Mouse (Mus musculus): ENCODE measurements at regions not wholly inside any gene's neighbourhood (a gene's known extent, or its start where the extent isn't known, plus 50 kb on each side); places are given as distances from the start of the nearest gene placed in this dataset.

DNA sequence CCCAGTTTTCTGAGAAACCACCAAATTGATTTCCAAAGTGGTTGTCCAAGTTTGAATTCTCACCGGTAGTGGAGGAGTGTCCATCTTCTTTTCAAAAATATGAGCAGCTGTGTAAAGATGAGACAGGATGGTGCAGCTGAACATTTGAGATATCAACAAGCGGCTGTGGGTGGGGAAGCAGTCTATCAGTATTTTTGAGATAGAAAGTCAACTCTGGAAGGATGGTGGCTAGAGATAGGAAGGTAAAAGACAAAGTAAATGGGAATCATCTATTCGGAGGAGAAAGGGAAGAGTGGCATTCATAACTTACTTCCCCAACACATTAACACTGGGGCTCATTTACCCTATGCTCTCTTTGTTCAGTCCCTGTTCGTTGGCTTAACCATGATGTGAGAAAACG lies 146.9 kb upstream of the Gmnc start:
- POLR2A ChIA-PET = no interaction called here

DNA sequence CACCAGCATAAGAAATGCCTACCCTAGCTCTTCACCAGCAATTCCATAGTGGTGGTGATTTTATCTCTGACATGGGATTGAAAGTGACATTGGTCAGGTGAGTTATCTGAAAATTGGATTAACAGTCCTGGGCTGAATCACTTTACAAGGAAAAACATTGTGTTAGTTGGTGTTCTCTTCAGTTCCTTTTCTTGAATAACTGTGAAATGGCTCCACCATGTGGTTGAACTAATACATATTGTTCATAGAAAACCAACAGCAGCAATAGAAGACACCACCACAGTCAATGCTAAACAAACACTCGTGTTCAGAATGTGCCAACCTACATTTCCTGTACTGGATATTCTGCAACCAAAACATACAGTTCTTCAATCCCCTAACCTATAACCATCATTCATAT lies 147.5 kb upstream of the Gmnc start:
- CTCF ChIA-PET = interaction anchor here in 3 of 4 experiments (1.0 to 1.4 kb wide), 3 partner anchors 153 to 154 kb away, joined by 3 read pairs; no protein-coding TSS in a partner anchor
- POLR2A ChIA-PET = no interaction called here

More for the DNA sequence above, 146.9 kb upstream of the Gmnc start:
- CTCF ChIA-PET = interaction anchor here in 2 of 4 experiments (1.1 to 1.4 kb wide), 2 partner anchors 153 kb away, joined by 3 read pairs; no protein-coding TSS in a partner anchor

DNA sequence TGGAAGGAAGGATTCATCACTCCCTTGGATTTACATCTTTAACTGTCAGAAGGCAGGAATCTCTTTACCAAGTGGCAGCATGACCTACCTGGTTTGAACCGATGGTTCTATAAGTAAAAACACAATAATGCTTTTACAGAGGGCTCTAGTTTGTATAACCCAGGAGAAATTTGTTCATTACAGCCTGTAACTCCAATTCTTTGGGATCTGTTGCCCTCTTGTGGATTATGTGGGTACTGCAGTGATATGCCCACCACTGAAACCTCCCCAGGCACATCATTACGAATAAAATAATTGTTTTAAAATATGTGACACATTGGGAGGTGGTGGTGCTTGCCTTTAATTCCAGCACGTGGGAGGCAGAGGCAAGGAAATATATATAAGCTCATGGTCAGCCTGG lies 148.6 kb upstream of the Gmnc start:
- POLR2A ChIA-PET = no interaction called here
- CTCF ChIA-PET = interaction anchor here in 1 of 4 experiments (1.0 kb wide), 1 partner anchor 154 kb away, joined by 3 read pairs; no protein-coding TSS in a partner anchor

DNA sequence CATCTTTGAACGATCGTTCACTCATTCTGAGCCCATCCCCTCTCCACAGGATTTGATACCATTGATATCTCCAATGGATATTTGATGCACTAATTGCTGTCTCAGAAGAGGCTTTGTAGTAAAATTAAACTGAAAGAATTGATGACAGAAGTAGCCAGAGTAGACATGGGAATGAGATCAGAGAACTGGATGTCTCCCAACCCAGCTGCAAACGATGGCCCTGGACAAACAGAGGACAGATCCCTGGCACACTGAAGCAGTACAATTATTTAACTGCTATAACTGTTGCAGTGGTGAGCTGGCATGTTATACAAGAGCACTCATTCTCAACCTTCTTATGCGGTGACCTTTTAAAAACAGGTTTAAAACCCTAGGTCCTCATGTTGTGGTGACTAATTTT lies 151.5 kb upstream of the Ostn start:
- POLR2A ChIA-PET = no interaction called here
- CTCF ChIA-PET = no interaction called here

GRCm38 (mm10) chr16:27195650-27196049 lies 111.6 kb upstream of the Ostn start:
- CTCF ChIA-PET = no interaction called here
- POLR2A ChIA-PET = no interaction called here
